Mouse (Mus musculus) forebrain, postnatal 0 days (tissue): ENCODE measurements around the gene Phlda1. TPM values are rescaled to one million over a fixed set of nuclear protein-coding genes. Genes with fewer than 3 reads are reported as not detected.

Experiments
- ATAC-seq: fragments of 200-750 bp; cut with Nextera tagmentation; 2 replicates; pipeline ENCODE4 v1.8.0; 2017; ENCODE audit warnings: mild to moderate bottlenecking, moderate library complexity
- DNase-seq: peaks from one replicate; pipeline ENCODE4 v3.0.0-alpha.2; 2015
- H3K27ac ChIP-seq: fragments of 300-500 bp; sonication (generic); 2 replicates; pipeline ENCODE4 v1.5.1; 2014; ENCODE audit warnings: low read depth, mild to moderate bottlenecking, antibody characterized with exemption, low read length, moderate library complexity, mixed read lengths
- H3K27me3 ChIP-seq: fragments of 300-500 bp; sonication (generic); 2 replicates; pipeline ENCODE4 v1.6.1; 2014; ENCODE audit warnings: mild to moderate bottlenecking, low read length, mixed read lengths; ENCODE audit not compliant: insufficient read depth
- H3K36me3 ChIP-seq: fragments of 300-500 bp; sonication (generic); 2 replicates; pipeline ENCODE4 v1.6.1; 2014; ENCODE audit warnings: mild to moderate bottlenecking, moderate library complexity; ENCODE audit not compliant: insufficient read depth
- H3K4me1 ChIP-seq: fragments of 300-500 bp; sonication (generic); 2 replicates; pipeline ENCODE4 v1.6.1; 2014; ENCODE audit warnings: antibody characterized with exemption; ENCODE audit not compliant: insufficient read depth
- H3K4me2 ChIP-seq: fragments of 300-500 bp; sonication (generic); 2 replicates; pipeline ENCODE4 v1.6.1; 2014; ENCODE audit warnings: low read depth, mild to moderate bottlenecking, moderate library complexity
- H3K4me3 ChIP-seq: fragments of 300-500 bp; sonication (generic); 2 replicates; pipeline ENCODE4 v1.5.1; 2014; ENCODE audit warnings: low read depth, low read length, mixed read lengths
- H3K9ac ChIP-seq: fragments of 300-500 bp; sonication (generic); 2 replicates; pipeline ENCODE4 v1.6.1; 2014; ENCODE audit warnings: mild to moderate bottlenecking
- H3K9me3 ChIP-seq: fragments of 300-500 bp; sonication (generic); 2 replicates; pipeline ENCODE4 v1.6.1; 2016; ENCODE audit warnings: low read length
- CTCF ChIP-seq: sonication (generic); IDR thresholded peaks from 2 replicates; pipeline ENCODE4 v1.5.1; 2016; ENCODE audit warnings: antibody characterized with exemption, control low read depth, low read depth
- WGBS: fragments of 180-500 bp; shearing (Covaris S2); extraction: QIAGEN DNeasy Blood & Tissue Kit; methylation state at CpG from one replicate; pipeline ENCODE4 v1.1.7; 2014; 5-methylcytosine and 5-hydroxymethylcytosine counted together
- polyA plus RNA-seq: library from polyadenylated mRNA; unstranded; fragments of >200 nt; fragmentation: Nextera tagmentation; extraction: Ambion mirVana; gene quantifications from 2 replicates; pipeline ENCODE4 v1.2.1, GENCODE M21; 2015
- total RNA-seq: library from RNA; depleted of rRNA; stranded (reverse); fragments of >200 nt; gene quantifications from 2 replicates; pipeline ENCODE4 v1.2.3, GENCODE M21; 2014; rRNA removed

The Phlda1 gene
- 8.9 and 9.2 TPM in 2 replicates for total RNA-seq
- polyA plus RNA-seq: 29.3 and 31.3 TPM in 2 replicates

- H3K27ac ChIP-seq: peak within 1 kb of the TSS; percentile 88
- H3K27me3 ChIP-seq: no peaks in the 10 kb centered on the region
- peak; percentile 48; the same call in 1 of the 2 replicates for TF ChIP-seq CTCF
- DNase-seq: peak; percentile 90
- H3K4me3 ChIP-seq: peak within 1 kb of the TSS; percentile 60
- H3K36me3 ChIP-seq: no peaks in the 10 kb centered on the region
- H3K9me3 ChIP-seq: no peaks in the 10 kb centered on the region
- H3K9ac ChIP-seq: peak within 1 kb of the TSS; percentile 85
- peak; percentile 87 for ATAC-seq
- WGBS: 3% methylated on average over 68 of the region's 94 CpGs
- peak within 1 kb of the TSS; percentile 81 for H3K4me2 ChIP-seq
- 0 out of 2 replicates have a peak, but pooled peaks cover 10% of the 10 kb centered on the region for H3K4me1 ChIP-seq
Measured at GRCm38 (mm10) chr10:111506101-111506925, at the start of gene Phlda1. Gene Phlda1 (plus strand): TSS chr10:111506286.

DNA sequence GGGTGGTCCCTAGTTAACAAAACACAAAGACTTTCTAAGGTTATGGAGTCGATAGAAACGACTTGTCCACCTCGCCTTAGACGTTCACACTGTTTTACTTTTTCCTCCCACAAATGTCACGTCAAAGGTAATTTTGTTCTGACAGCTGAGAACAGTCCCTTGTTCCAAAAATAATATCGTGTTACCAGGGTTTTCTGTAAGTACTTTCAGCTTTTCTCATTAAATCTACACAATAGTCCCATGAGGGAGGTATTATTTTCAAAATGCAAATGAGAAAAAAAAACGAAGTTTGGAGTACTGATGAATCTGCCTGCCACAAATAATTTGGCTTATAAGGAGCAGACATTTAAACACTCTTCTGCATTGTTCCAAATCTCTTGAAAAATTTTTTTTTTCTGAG is 48.0 kb upstream of the Phlda1 start:
- no peak for TF ChIP-seq CTCF
- Histone ChIP-seq H3K4me1 (no peaks in the 10 kb centered on the region), H3K36me3 (no peaks in the 10 kb centered on the region), H3K27ac (no peak overlapping the region), H3K9me3 (no peaks in the 10 kb centered on the region), H3K4me2 (no peak overlapping the region), H3K9ac (no peak overlapping the region), H3K4me3 (no peak overlapping the region), H3K27me3 (no peaks in the 10 kb centered on the region)
- no peak for DNase-seq
- peak; percentile 18; the same call in 1 of the 2 replicates for ATAC-seq
- WGBS: 37% methylated on average over 7 of the region's 7 CpGs

- Histone ChIP-seq H3K9ac (no peak overlapping the region), H3K27ac (no peak overlapping the region), H3K9me3 (no peaks in the 10 kb centered on the region), H3K36me3 (no peaks in the 10 kb centered on the region), H3K4me2 (no peak overlapping the region), H3K4me1 (no peaks in the 10 kb centered on the region), H3K27me3 (no peaks in the 10 kb centered on the region), H3K4me3 (no peak overlapping the region)
- DNase-seq: no peak
- TF ChIP-seq CTCF: no peak
- WGBS: 36% methylated on average over 9 of the region's 9 CpGs
- no peak for ATAC-seq
Measured at GRCm38 (mm10) chr10:111459040-111459439, 47.0 kb upstream of the Phlda1 start.

DNA sequence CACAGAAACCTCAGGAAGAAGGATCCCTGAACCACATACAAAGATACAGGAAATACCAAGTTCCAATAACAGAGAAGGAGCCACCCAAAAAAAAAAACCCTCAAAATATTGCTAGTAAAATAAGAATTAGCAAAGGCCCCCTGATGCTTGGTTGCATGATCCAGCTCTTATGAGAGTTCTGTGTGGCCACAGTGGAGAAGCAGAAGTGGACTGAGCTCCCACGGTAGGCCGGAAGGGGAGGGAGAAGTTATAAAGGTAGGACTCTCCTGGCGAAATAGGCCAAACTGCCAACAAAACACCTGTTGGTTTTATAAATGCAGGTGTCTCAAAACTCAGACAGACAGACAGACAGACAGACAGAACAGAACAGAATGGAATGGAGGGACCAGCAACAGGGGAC is 46.2 kb upstream of the Phlda1 start:
- Histone ChIP-seq H3K4me1 (no peaks in the 10 kb centered on the region), H3K9me3 (no peaks in the 10 kb centered on the region), H3K4me3 (no peak overlapping the region), H3K4me2 (no peak overlapping the region), H3K27me3 (no peaks in the 10 kb centered on the region), H3K36me3 (no peaks in the 10 kb centered on the region), H3K27ac (no peak overlapping the region), H3K9ac (no peak overlapping the region)
- TF ChIP-seq CTCF: no peak
- 80% methylated on average over 3 of the region's 3 CpGs for WGBS
- DNase-seq: no peak
- ATAC-seq: no peak

DNA sequence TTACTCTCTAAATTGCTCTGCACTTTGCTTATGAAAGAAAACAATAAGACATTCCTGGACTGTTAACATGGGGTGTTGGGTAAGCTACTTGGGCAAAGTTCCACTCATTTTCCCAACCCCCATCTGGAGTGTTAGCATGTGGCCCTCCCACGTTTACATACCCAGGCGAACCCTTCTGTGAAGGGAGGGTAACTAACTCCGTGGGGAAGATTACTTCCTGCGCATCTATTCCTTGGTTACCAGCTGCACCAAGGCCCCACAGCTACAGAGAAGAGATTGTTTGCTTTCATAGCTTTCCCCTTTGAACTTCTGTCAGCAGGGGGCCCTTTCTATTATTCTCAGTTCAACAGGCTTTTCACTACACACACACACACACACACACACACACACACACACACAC is 45.7 kb upstream of the Phlda1 start:
- no peak for ATAC-seq
- Histone ChIP-seq H3K9ac (no peak overlapping the region), H3K27ac (no peak overlapping the region), H3K4me1 (no peaks in the 10 kb centered on the region), H3K27me3 (no peaks in the 10 kb centered on the region), H3K4me2 (no peak overlapping the region), H3K36me3 (no peaks in the 10 kb centered on the region), H3K9me3 (no peaks in the 10 kb centered on the region), H3K4me3 (no peak overlapping the region)
- 4% methylated on average over 4 of the region's 4 CpGs for WGBS
- TF ChIP-seq CTCF: no peak
- no peak for DNase-seq

DNA sequence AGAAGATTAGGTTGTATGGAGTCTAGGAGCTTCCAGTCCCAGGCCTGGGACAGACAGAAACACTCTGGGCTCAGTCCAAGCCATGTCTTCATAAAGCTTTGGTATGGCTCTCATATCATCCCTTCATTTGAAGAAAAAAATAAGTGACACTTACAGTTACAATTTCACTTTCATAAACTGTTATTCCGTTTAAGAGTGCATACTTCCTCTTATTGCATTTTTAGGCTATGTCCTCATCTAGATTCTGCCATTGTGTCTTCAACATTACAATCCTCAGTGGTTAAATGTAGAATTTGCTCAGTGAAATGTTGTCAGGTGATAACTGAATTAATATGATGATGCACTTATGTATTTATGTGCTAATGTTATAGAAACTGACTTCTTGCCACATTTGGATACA is 41.3 kb upstream of the Phlda1 start:
- TF ChIP-seq CTCF: no peak
- no peak for DNase-seq
- ATAC-seq: no peak
- Histone ChIP-seq H3K9ac (no peak overlapping the region), H3K4me2 (no peak overlapping the region), H3K4me3 (no peak overlapping the region), H3K4me1 (no peaks in the 10 kb centered on the region), H3K27ac (no peak overlapping the region), H3K36me3 (no peaks in the 10 kb centered on the region), H3K9me3 (no peaks in the 10 kb centered on the region), H3K27me3 (no peaks in the 10 kb centered on the region)
- 88% methylated on average over 1 of the region's 1 CpGs for WGBS

DNA sequence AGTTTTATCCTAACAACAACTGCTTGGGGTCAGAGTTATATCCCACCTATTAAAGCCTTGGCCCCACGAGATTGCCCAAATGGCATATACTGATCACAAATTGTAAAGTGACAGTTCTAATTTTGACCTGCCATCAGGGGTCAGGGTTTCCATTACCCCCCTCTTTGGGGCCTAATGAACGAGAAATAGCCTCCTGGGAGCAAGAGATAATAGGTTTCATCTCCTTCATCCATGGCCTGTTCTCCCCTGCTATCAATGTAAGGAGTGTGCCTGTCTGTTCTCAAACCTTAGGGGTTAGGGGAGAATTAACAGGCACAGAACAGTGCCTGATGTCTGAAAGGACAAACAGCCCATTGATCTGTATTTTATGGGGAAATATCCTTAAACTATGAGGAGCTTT is 40.7 kb upstream of the Phlda1 start:
- no peak overlapping the region for H3K4me2 ChIP-seq
- H3K4me1 ChIP-seq: no peaks in the 10 kb centered on the region
- ATAC-seq (no peak), DNase-seq (no peak)
- H3K27me3 ChIP-seq: no peaks in the 10 kb centered on the region
- H3K4me3 ChIP-seq: no peak overlapping the region
- no peaks in the 10 kb centered on the region for H3K36me3 ChIP-seq
- H3K27ac ChIP-seq: no peak overlapping the region
- TF ChIP-seq CTCF: no peak
- no peak overlapping the region for H3K9ac ChIP-seq
- H3K9me3 ChIP-seq: no peaks in the 10 kb centered on the region
- 64% methylated on average over 2 of the region's 2 CpGs for WGBS
